ENCODE assay signal across 1 mouse cellular context in the genomic region with DNA sequence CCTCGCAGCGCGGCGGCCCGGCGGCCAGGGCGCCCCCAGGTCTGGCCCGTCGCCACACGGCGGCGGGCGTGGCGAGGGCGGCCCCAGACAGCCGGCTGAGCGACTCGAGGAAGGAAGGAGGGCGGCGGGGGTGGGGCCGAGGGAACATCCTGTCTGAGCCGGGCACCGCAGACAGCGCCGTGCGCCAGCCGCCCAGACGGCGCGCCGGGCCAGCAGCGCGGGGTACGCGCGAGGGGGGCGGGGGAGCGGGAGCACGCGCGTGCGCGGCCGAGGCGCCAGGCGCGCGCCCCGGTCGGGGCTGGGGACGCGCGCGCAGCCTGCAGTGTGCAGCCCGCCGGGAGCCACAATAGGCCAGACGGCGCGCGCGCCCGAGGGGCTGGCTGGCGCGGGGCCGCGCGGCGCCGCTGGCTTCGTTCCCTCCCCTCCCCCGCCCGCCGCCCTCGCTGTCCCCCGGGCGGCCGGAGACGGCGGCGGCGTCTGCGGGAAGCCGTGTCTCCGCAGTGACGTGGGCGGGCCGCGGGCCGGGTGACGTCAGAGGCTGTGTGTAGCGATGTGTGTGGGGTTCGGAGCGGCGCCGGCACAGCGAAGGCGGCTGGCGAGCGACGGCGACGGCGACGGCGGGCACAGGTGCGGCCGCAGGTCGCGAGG.
A peak's percentile ranks its signal among the peaks of the same experiment; 100 is the strongest.
TF ChIP-seq lines count a peak whose summit lies in the region.

Skil (plus strand) TSS at position 528 of the 648 bp plus-strand sequence.

TF ChIP-seq in CH12.LX, 34 proteins besides CTCF, POLR2A, EP300 and RAD21 (continued from another document):
- no peak for TF ChIP-seq USF1 (IDR thresholded peaks at IDR 0.05; ENCODE audit: low read depth, low read length)
- no peak for TF ChIP-seq GABPA (IDR thresholded peaks at IDR 0.05; ENCODE audit: insufficient replicate concordance, low read depth, low read length)
- peak; percentile 82 for TF ChIP-seq NRF1 (IDR thresholded peaks at IDR 0.05; ENCODE audit: low read depth, low read length)
- no peak for TF ChIP-seq JUND (conservative IDR thresholded peaks at IDR 0.05; ENCODE audit: low read depth, low read length)
- no peak for TF ChIP-seq PAX5 (IDR thresholded peaks at IDR 0.05; ENCODE audit: low read length)
- no peak for TF ChIP-seq KAT2A (IDR thresholded peaks at IDR 0.05; ENCODE audit: insufficient replicate concordance, low read length)
- peak; percentile 11 for TF ChIP-seq SMC3 (IDR thresholded peaks at IDR 0.05; ENCODE audit: low read depth, low read length)
- TF ChIP-seq TBP (conservative IDR thresholded peaks at IDR 0.05; ENCODE audit: low read depth, low read length), result no peak
- TF ChIP-seq ZMIZ1 (IDR thresholded peaks at IDR 0.05; ENCODE audit: low read depth, low read length), result no peak
- TF ChIP-seq TCF12 (IDR thresholded peaks at IDR 0.05; ENCODE audit: low read depth, low read length), result peak; percentile 45
- no peak for TF ChIP-seq POLR2AphosphoS2 (IDR thresholded peaks at IDR 0.05; ENCODE audit: low read depth, low read length)
- TF ChIP-seq USF2 (conservative IDR thresholded peaks at IDR 0.05; ENCODE audit: low read depth, low read length), result no peak
- TF ChIP-seq CHD1 (IDR thresholded peaks at IDR 0.05; ENCODE audit: low read depth, low read length), result no peak
- no peak for TF ChIP-seq ZNF384 (IDR thresholded peaks at IDR 0.05; ENCODE audit: low read depth, low read length)
- TF ChIP-seq MAZ (IDR thresholded peaks at IDR 0.05; ENCODE audit: low read depth, low read length), result no peak; the same call in 1 of the 2 replicates
- no peak for TF ChIP-seq MAFK (IDR thresholded peaks at IDR 0.05; ENCODE audit: insufficient replicate concordance, low read length)
